Mouse (Mus musculus) G1E (cell line): Measurements from ENCODE around the gene Cnpy4.

Experiments used
- CTCF ChIP-seq: IDR thresholded peaks from 2 replicates; pipeline ENCODE4 v1.5.1; 2012; ENCODE audit warnings: low read depth, low read length, inconsistent platforms, mixed read lengths
- GATA1 ChIP-seq: IDR thresholded peaks from 2 replicates; pipeline ENCODE4 v1.6.1; 2012; ENCODE audit warnings: borderline replicate concordance, low read length, inconsistent platforms, mixed read lengths
- GATA2 ChIP-seq: IDR thresholded peaks from 2 replicates; pipeline ENCODE4 v1.6.1; 2012; ENCODE audit warnings: low read depth, low read length, inconsistent platforms, borderline replicate concordance

GRCm38 (mm10) chr5:138160842-138161665 lies 26.2 kb upstream of the Cnpy4 start, which contains the start of gene Cops6:
- TF ChIP-seq GATA1 (no peak), CTCF (no peak), GATA2 (no peak)
